Mouse (Mus musculus) embryonic fibroblast, embryonic 13.5 days (primary cell): ENCODE measurements around the gene Padi1. TPM values are rescaled to one million over a fixed set of nuclear protein-coding genes. Genes with fewer than 3 reads are reported as not detected.

Experiments used
- H3K27ac ChIP-seq: 2 replicates; pipeline ENCODE4 v1.5.1; 2012; ENCODE audit warnings: low read length, control low read depth, inconsistent platforms; ENCODE audit not compliant: insufficient read depth
- H3K4me1 ChIP-seq: 2 replicates; pipeline ENCODE4 v1.6.1; 2011; ENCODE audit warnings: low read length; ENCODE audit not compliant: control insufficient read depth, insufficient read depth
- H3K4me3 ChIP-seq: 2 replicates; pipeline ENCODE4 v1.5.1; 2011; ENCODE audit warnings: mild to moderate bottlenecking, control low read depth, low read length; ENCODE audit not compliant: insufficient read depth
- CTCF ChIP-seq: IDR thresholded peaks from 2 replicates; pipeline ENCODE4 v1.5.1; 2011; ENCODE audit warnings: mild to moderate bottlenecking, control low read depth, low read length, moderate library complexity, borderline replicate concordance; ENCODE audit not compliant: insufficient read depth
- POLR2A ChIP-seq: IDR thresholded peaks from 2 replicates; pipeline ENCODE4 v1.6.1; 2011; ENCODE audit warnings: low read depth, mild to moderate bottlenecking, control low read depth, low read length, moderate library complexity
- polyA plus RNA-seq: library from polyadenylated mRNA; stranded (reverse); fragments of >200 nt; gene quantifications from 2 replicates; pipeline ENCODE4 v1.2.4, GENCODE M21; 2011; ENCODE audit warnings: low read depth; ENCODE audit not compliant: missing spikeins, insufficient read length

The Padi1 gene
- polyA plus RNA-seq, 1 experiment = not detected

- TF ChIP-seq CTCF (no peak), POLR2A (no peak)
Measured at GRCm38 (mm10) chr4:140844991-140845390, 587 bp downstream of the Padi1 start.

GRCm38 (mm10) chr4:140843670-140844280, 1.8 kb downstream of the Padi1 start:
- Histone ChIP-seq H3K4me3 (no peak overlapping the region), H3K4me1 (no peaks in the 10 kb centered on the region), H3K27ac (no peak overlapping the region)
- TF ChIP-seq CTCF (no peak), POLR2A (no peak)

More at GRCm38 (mm10) chr4:140844991-140845390, 587 bp downstream of the Padi1 start:
- H3K27ac ChIP-seq = no peak overlapping the region
- no peaks in the 10 kb centered on the region for H3K4me1 ChIP-seq
- H3K4me3 ChIP-seq = no peak overlapping the region

GRCm38 (mm10) chr4:140842909-140843308, 2.7 kb downstream of the Padi1 start:
- Histone ChIP-seq H3K27ac (no peak overlapping the region), H3K4me3 (no peak overlapping the region), H3K4me1 (no peaks in the 10 kb centered on the region)
- TF ChIP-seq CTCF = no peak

- TF ChIP-seq CTCF (no peak), POLR2A (no peak)
- Histone ChIP-seq H3K4me3 (no peak overlapping the region), H3K27ac (no peak overlapping the region), H3K4me1 (no peaks in the 10 kb centered on the region)
Measured at GRCm38 (mm10) chr4:140837879-140838278, 7.7 kb downstream of the Padi1 start.

- Histone ChIP-seq H3K4me1 (no peaks in the 10 kb centered on the region), H3K4me3 (no peak overlapping the region), H3K27ac (no peak overlapping the region)
- no peak for TF ChIP-seq POLR2A
- TF ChIP-seq CTCF = no peak
Measured at GRCm38 (mm10) chr4:140836208-140836866, 9.2 kb downstream of the Padi1 start.

GRCm38 (mm10) chr4:140835682-140836081, 9.9 kb downstream of the Padi1 start:
- TF ChIP-seq CTCF = no peak
- no peak for TF ChIP-seq POLR2A
- H3K27ac ChIP-seq = no peak overlapping the region
- no peaks in the 10 kb centered on the region for H3K4me1 ChIP-seq
- H3K4me3 ChIP-seq = no peak overlapping the region

GRCm38 (mm10) chr4:140834327-140834934, 11.1 kb downstream of the Padi1 start:
- Histone ChIP-seq H3K27ac (no peak overlapping the region), H3K4me3 (no peak overlapping the region), H3K4me1 (no peaks in the 10 kb centered on the region)
- TF ChIP-seq CTCF (no peak), POLR2A (no peak)

GRCm38 (mm10) chr4:140832821-140833220, 12.8 kb downstream of the Padi1 start:
- no peak overlapping the region for H3K4me3 ChIP-seq
- TF ChIP-seq POLR2A (no peak), CTCF (no peak)
- H3K27ac ChIP-seq = no peak overlapping the region
- H3K4me1 ChIP-seq = no peaks in the 10 kb centered on the region

GRCm38 (mm10) chr4:140831808-140832207, 13.8 kb downstream of the Padi1 start:
- no peaks in the 10 kb centered on the region for H3K4me1 ChIP-seq
- no peak for TF ChIP-seq POLR2A
- no peak for TF ChIP-seq CTCF
- H3K27ac ChIP-seq = no peak overlapping the region
- no peak overlapping the region for H3K4me3 ChIP-seq

GRCm38 (mm10) chr4:140827237-140827636, 18.3 kb downstream of the Padi1 start:
- no peak overlapping the region for H3K27ac ChIP-seq
- no peak for TF ChIP-seq POLR2A
- TF ChIP-seq CTCF = no peak
- no peak overlapping the region for H3K4me3 ChIP-seq
- H3K4me1 ChIP-seq = no peaks in the 10 kb centered on the region
